Mouse (Mus musculus) lung, embryonic 14.5 days (tissue): Measurements from ENCODE around the gene Gm20388. TPM values are rescaled to one million over a fixed set of nuclear protein-coding genes. Genes with fewer than 3 reads are reported as not detected.

Source experiments
- ATAC-seq: fragments of 200-750 bp; cut with Nextera tagmentation; 2 replicates; pipeline ENCODE4 v1.8.0; 2017; ENCODE audit warnings: mild to moderate bottlenecking, moderate TSS enrichment, moderate library complexity; ENCODE audit not compliant: insufficient read depth
- DNase-seq: peaks from one replicate; pipeline ENCODE4 v3.0.0-alpha.2; 2015
- H3K27ac ChIP-seq: fragments of 300-500 bp; sonication (generic); 2 replicates; pipeline ENCODE4 v1.5.1; 2014; ENCODE audit warnings: low read depth, mild to moderate bottlenecking, moderate library complexity
- H3K27me3 ChIP-seq: fragments of 300-500 bp; sonication (generic); 2 replicates; pipeline ENCODE4 v1.6.1; 2014; ENCODE audit warnings: low read length, control low read depth; ENCODE audit not compliant: insufficient read depth
- H3K36me3 ChIP-seq: fragments of 300-500 bp; sonication (generic); 2 replicates; pipeline ENCODE4 v1.6.1; 2014; ENCODE audit warnings: control low read depth; ENCODE audit not compliant: insufficient read depth
- H3K4me1 ChIP-seq: fragments of 300-500 bp; sonication (generic); 2 replicates; pipeline ENCODE4 v1.6.1; 2014; ENCODE audit warnings: antibody characterized with exemption, control low read depth; ENCODE audit not compliant: insufficient read depth
- H3K4me2 ChIP-seq: fragments of 300-500 bp; sonication (generic); 2 replicates; pipeline ENCODE4 v1.6.1; 2014; ENCODE audit warnings: mild to moderate bottlenecking
- H3K4me3 ChIP-seq: fragments of 300-500 bp; sonication (generic); 2 replicates; pipeline ENCODE4 v1.5.1; 2014; ENCODE audit warnings: low read depth, low read length
- H3K9ac ChIP-seq: fragments of 300-500 bp; sonication (generic); 2 replicates; pipeline ENCODE4 v1.6.1; 2014
- H3K9me3 ChIP-seq: fragments of 300-500 bp; sonication (generic); 2 replicates; pipeline ENCODE4 v1.6.1; 2016; ENCODE audit warnings: low read depth, low read length, control low read depth
- CTCF ChIP-seq: IDR thresholded peaks from 2 replicates; pipeline ENCODE4 v1.5.1; 2016; ENCODE audit warnings: antibody characterized with exemption, low read depth
- WGBS: fragments of 180-500 bp; shearing (Covaris S2); extraction: QIAGEN DNeasy Blood & Tissue Kit; methylation state at CpG from one replicate; pipeline ENCODE4 v1.1.7; 2014; 5-methylcytosine and 5-hydroxymethylcytosine counted together
- polyA plus RNA-seq: library from polyadenylated mRNA; unstranded; fragments of >200 nt; fragmentation: Nextera tagmentation; extraction: Ambion mirVana; gene quantifications from 2 replicates; pipeline ENCODE4 v1.2.1, GENCODE M21; 2014

The Gm20388 gene
- polyA plus RNA-seq, 1 experiment from 2014 or later, result not detected

DNA sequence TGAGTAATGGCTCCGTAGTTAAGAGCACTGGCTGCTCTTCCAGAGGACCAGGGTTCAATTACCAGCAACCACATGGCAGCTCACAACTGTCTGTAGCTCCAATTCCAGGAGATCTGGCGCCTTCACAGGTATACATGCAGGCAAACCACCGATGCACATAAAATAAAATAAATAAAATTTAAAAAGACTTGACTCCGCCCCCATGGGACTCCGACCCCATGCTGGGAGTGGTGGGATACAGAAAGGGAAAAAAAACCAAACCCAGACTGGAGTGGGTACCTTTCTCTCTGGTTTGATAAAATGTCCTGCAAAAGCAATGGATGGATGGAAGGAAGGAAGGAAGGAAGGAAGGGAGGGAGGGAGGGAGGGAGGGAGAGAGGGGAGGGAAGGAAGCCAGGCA, 409.5 kb downstream of the Gm20388 start:
- 79% methylated on average over 5 of the region's 5 CpGs for WGBS
- H3K27ac ChIP-seq, result no peak overlapping the region
- no peak for ATAC-seq
- no peak overlapping the region for H3K4me2 ChIP-seq
- H3K9ac ChIP-seq, result no peak overlapping the region
- no peak for DNase-seq
- H3K4me1 ChIP-seq, result peaks cover 17% of the 10 kb centered on the region
- no peaks in the 10 kb centered on the region for H3K36me3 ChIP-seq
- no peak for TF ChIP-seq CTCF
- H3K9me3 ChIP-seq, result no peaks in the 10 kb centered on the region
- no peaks in the 10 kb centered on the region for H3K27me3 ChIP-seq
- H3K4me3 ChIP-seq, result no peak overlapping the region

DNA sequence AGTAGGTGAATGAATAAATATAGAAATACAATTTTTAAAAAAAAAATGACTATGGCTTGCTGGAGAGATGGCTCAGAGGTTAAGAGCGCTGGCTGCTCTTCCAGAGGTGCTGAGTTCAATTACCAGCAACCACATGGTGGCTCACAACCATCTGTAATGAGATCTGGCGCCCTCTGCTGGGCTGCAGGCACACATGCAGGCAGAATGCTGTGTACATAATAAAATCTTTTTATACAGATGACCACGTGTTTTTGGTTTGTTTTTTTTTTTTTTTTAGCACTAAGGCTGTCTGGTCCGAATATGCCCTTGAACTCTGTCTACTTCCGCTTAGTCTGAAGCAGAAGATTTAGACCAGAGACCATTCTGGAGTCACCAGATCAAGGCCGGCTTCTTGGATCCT, 411.1 kb downstream of the Gm20388 start:
- Histone ChIP-seq H3K4me3 (no peak overlapping the region), H3K27ac (no peak overlapping the region), H3K9ac (no peak overlapping the region), H3K4me1 (peaks cover 17% of the 10 kb centered on the region), H3K4me2 (no peak overlapping the region), H3K27me3 (no peaks in the 10 kb centered on the region), H3K36me3 (no peaks in the 10 kb centered on the region), H3K9me3 (no peaks in the 10 kb centered on the region)
- ATAC-seq (no peak), DNase-seq (peak; percentile 70)
- 43% methylated on average over 6 of the region's 6 CpGs for WGBS
- peak; percentile 76 for TF ChIP-seq CTCF

DNA sequence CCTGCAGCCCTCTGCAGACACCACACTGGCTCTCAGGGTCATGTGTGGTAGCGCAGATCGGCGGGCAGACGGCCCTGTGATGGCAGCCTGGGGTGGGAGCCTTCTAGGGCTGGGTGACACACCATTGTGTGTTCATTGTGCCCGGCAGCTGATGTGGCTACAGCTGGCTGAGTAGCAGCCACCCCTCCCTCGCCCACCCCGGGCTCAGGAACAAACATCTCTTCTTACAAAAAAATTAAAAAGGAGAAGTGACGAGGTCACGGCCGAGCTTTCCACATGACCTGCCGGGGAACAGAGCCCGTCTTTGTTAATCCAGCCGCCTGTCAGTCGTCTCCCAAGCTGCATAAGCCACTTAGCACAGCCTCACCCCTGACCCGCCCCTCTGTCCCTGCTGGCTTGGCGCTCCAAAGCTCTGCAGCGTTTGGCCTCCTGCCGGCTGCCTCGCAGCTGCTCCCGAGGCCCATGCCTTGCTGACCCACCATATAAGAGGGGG, 412.4 kb downstream of the Gm20388 start:
- peak; percentile 36 for TF ChIP-seq CTCF
- Histone ChIP-seq H3K9me3 (no peaks in the 10 kb centered on the region), H3K4me3 (no peak overlapping the region), H3K36me3 (no peaks in the 10 kb centered on the region), H3K27me3 (no peaks in the 10 kb centered on the region), H3K27ac (peak overlapping the region; percentile 48; the same call in 1 of the 2 replicates), H3K9ac (no peak overlapping the region), H3K4me2 (peak overlapping the region; percentile 36; the same call in 1 of the 2 replicates), H3K4me1 (peaks cover 17% of the 10 kb centered on the region)
- peak; percentile 83 for DNase-seq
- 11% methylated on average over 20 of the region's 20 CpGs for WGBS
- ATAC-seq, result peak; percentile 74; the same call in 1 of the 2 replicates

DNA sequence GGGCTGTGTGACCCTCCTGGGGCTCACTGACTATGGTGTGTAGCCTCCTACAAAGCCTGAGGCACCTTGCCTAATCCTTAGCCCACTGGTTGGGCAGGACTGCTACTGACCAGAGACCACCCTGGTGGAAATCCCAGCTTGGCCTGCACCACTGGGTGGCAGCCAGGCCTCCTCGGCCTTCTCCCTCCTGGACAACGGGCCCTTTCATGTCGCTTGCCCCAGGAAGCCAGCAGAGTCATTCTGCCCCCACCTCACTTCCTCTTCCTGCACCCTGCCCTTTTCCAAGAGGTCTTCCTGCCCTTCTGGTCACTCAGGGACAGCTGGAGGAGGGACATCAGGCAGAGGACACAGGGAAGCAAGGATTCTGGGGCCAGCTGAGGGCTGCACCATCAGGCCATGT, 413.9 kb downstream of the Gm20388 start:
- Histone ChIP-seq H3K9ac (no peak overlapping the region), H3K27me3 (no peaks in the 10 kb centered on the region), H3K4me3 (no peak overlapping the region), H3K27ac (no peak overlapping the region), H3K36me3 (no peaks in the 10 kb centered on the region), H3K4me2 (no peak overlapping the region), H3K4me1 (peaks cover 17% of the 10 kb centered on the region), H3K9me3 (no peaks in the 10 kb centered on the region)
- DNase-seq, result no peak
- WGBS, result 51% methylated on average over 3 of the region's 3 CpGs
- TF ChIP-seq CTCF, result no peak
- ATAC-seq, result no peak

DNA sequence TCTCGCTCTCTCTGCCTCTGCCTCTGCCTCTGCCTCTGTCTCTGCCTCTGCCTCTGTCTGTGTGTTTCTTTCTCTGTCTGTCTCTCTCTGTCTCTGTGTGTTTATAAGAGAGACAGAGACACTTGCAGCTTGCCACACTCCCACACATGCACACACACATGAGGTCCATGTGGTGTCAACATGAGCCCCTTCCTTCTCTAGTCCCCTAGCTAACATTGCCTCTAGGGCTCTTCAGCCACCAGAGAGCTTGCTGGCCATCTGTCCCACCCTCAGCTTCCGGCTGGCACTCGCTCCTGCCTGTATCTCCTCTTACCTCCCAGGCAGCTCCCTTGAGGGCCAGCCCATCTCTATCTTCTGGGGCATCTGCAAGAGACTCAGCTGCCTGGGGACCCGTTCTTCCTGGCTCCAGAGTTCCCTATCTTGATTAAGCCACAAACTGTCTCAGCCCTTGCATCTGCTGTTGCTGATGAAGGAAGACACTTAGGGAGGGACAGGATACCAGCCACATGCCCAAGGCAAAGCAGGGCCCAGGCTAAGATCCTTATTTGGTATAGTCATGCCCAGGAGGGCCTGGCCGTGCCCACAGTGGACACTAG, 414.6 kb downstream of the Gm20388 start:
- 0 out of 2 replicates have a peak, but pooled peaks have one; percentile 12 for TF ChIP-seq CTCF

DNA sequence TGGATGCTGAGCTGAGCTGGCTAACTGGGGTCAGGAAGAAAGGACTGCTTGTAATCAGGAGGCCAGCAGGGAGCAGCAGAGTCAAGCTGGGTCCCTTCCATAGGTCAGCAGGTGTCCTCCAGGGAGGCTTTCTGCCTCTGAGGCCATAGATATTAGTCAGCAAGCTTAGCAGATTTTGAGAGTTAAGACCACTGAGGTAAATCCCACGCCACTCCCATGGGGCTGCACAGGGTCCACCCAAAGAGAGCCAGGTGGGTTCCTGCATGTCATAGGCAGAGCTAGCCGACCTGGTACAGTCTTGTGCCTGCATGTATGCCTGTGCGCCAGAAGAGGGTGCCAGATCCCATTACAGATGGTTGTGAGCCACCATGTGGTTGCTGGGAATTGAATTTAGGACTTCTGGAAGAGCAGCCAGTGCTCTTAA, 416.5 kb downstream of the Gm20388 start:
- no peak for DNase-seq
- peaks cover 17% of the 10 kb centered on the region for H3K4me1 ChIP-seq
- 66% methylated on average over 3 of the region's 3 CpGs for WGBS

More for the DNA sequence above, 414.6 kb downstream of the Gm20388 start:
- no peak overlapping the region for H3K4me3 ChIP-seq
- no peaks in the 10 kb centered on the region for H3K36me3 ChIP-seq
- no peak for DNase-seq
- no peak overlapping the region for H3K4me2 ChIP-seq
- no peaks in the 10 kb centered on the region for H3K27me3 ChIP-seq
- no peaks in the 10 kb centered on the region for H3K9me3 ChIP-seq
- no peak overlapping the region for H3K27ac ChIP-seq
- H3K9ac ChIP-seq, result no peak overlapping the region
- H3K4me1 ChIP-seq, result peaks cover 17% of the 10 kb centered on the region
- WGBS, result 62% methylated on average over 5 of the region's 5 CpGs
- ATAC-seq, result no peak

DNA sequence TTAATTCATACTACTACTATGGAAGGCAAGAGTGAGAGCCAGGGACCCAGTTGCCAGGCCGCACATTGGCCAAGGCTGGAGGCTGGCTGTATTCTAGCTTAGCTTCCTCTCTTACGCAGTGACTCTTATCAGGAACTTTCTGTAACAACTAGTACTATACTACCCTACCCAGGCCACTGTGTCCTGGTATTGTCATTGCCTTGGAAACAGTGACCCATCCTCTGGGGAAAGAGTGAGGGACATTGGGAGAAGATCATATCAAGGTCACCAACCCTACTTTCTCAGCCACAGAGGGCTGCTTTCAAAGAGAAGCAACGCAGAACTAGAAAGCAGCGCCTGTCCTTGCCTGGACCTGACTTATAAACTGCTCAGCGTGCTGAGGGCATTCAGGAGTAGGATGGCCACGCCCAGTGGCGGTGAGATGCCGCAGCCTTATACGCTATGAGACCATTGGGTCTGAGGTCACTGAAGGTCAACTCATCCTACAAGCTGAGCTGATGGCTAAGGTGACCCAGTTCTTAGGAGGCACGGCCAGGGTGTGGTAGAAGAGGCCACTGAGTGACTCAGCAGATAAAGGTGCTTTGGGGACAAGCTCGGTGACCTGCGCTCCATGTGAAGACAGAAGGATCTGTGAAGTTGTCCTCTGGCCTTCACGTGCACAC, 417.9 kb downstream of the Gm20388 start:
- no peak overlapping the region for H3K4me2 ChIP-seq
- H3K9ac ChIP-seq, result no peak overlapping the region
- no peaks in the 10 kb centered on the region for H3K27me3 ChIP-seq
- no peak for TF ChIP-seq CTCF
- DNase-seq, result no peak
- no peak overlapping the region for H3K27ac ChIP-seq
- peaks cover 4% of the 10 kb centered on the region; the same call in 1 of the 2 replicates for H3K4me1 ChIP-seq
- H3K9me3 ChIP-seq, result no peaks in the 10 kb centered on the region
- no peaks in the 10 kb centered on the region for H3K36me3 ChIP-seq
- ATAC-seq, result no peak
- 83% methylated on average over 13 of the region's 13 CpGs for WGBS
- H3K4me3 ChIP-seq, result no peak overlapping the region

More for the DNA sequence above, 416.5 kb downstream of the Gm20388 start:
- H3K36me3 ChIP-seq, result no peaks in the 10 kb centered on the region
- H3K4me3 ChIP-seq, result no peak overlapping the region
- no peak overlapping the region for H3K27ac ChIP-seq
- no peaks in the 10 kb centered on the region for H3K27me3 ChIP-seq
- ATAC-seq, result no peak
- no peak overlapping the region for H3K4me2 ChIP-seq
- H3K9ac ChIP-seq, result no peak overlapping the region
- peak; percentile 52 for TF ChIP-seq CTCF
- H3K9me3 ChIP-seq, result no peaks in the 10 kb centered on the region
